ENCODE assay signal across 9 mouse cellular contexts in the genomic region with DNA sequence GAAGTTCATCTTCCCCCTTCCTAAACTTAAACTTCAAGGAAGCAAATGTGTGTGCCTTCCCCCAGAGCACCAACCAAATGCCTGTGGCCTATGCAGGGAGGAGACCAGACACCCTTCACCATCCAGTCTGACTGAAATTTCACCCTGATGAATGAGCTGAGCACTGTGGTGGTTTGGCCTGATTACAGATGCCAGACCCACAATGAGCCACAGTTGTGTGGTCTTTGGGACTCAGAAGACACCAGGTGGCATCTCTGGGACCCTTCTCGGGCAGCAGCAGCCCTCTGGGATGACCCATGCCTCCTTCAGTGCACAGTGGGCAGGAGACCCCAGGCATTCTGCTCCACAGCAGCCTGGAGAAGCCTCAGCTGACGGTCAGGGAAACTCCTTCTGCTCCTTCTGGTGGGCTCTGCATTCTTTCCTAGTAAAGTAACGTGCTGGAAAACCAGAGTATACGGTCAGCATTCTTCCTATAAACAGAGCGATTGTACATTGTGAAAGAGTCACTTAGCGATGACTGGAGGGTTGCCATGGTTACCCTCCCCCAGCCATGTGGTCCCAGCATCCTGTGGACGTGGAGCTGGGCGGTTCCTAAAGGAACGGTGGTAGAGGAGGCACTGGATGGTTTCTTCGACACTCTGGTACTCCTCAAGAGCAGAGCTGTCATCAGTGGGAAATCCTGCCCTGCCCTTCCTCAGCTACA. TPM values are rescaled to one million over a fixed set of nuclear protein-coding genes. Genes with fewer than 3 reads are reported as not detected.
DNase-seq lines count a peak whose midpoint lies in the region; ATAC-seq lines count a peak whose summit lies in the region.
"Had no signal": no experiment of that assay in that cellular context is flagged by ENCODE, and none has a peak within 500 bp of the region (broad histone marks: within the 10 kb centered on the region; RNA-seq: fewer than 3 reads in every experiment).

No protein-coding gene starts in this region.

- H3K9ac ChIP-seq in intestine, embryonic 15.5 days, result no peak overlapping the region

- 0 out of 2 replicates have a peak overlapping the region, but pooled peaks have one; percentile 18 for H3K4me2 ChIP-seq in intestine, embryonic 15.5 days (replicated peaks)

- H3K27ac ChIP-seq in intestine, embryonic 15.5 days, result peak overlapping the region; percentile 94
- H3K27ac ChIP-seq in midbrain, embryonic 10.5 days (replicated peaks), result peak overlapping the region; percentile 77

- WGBS in intestine, embryonic 15.5 days, result 35% methylated on average over 10 of the region's 10 CpGs
- WGBS in midbrain, embryonic 10.5 days, result 60% methylated on average over 10 of the region's 10 CpGs

- peak; percentile 50 for DNase-seq in kidney, postnatal 10 days
- DNase-seq in kidney, postnatal 25 days, result no peak
- peak; percentile 71 for DNase-seq in fibroblast of lung, adult 2 months (ENCODE audit: low read depth)
- peak; percentile 24 for DNase-seq in midbrain, embryonic 10.5 days (ENCODE audit: low spot score)
- peak; percentile 52 for DNase-seq in yolk sac, embryonic 10.5 days (ENCODE audit: low spot score)
- DNase-seq in cerebellum, adult 9-10 months, result no peak

- no peak overlapping the region for H3K4me3 ChIP-seq in intestine, embryonic 15.5 days (replicated peaks)
- no peak overlapping the region for H3K4me3 ChIP-seq in midbrain, embryonic 10.5 days

- no peaks in the 10 kb centered on the region for H3K27me3 ChIP-seq in intestine, embryonic 15.5 days (replicated peaks)
- no peaks in the 10 kb centered on the region for H3K27me3 ChIP-seq in midbrain, embryonic 10.5 days (ENCODE audit: low read depth, poor library complexity, severe bottlenecking)

- peak; percentile 96 for ATAC-seq in intestine, embryonic 15.5 days
- no peak for ATAC-seq in inflammation-experienced regulatory T-cells, adult 6 months

- no peaks in the 10 kb centered on the region for H3K9me3 ChIP-seq in intestine, embryonic 15.5 days
- no peaks in the 10 kb centered on the region for H3K9me3 ChIP-seq in midbrain, embryonic 10.5 days (replicated peaks)
- H3K9me3 ChIP-seq: G1E had no signal

- no peaks in the 10 kb centered on the region for H3K36me3 ChIP-seq in intestine, embryonic 15.5 days
- no peaks in the 10 kb centered on the region for H3K36me3 ChIP-seq in midbrain, embryonic 10.5 days
- H3K36me3 ChIP-seq: G1E had no signal

- H3K4me1 ChIP-seq in intestine, embryonic 15.5 days (replicated peaks), result peaks cover 22% of the 10 kb centered on the region
- peaks cover 37% of the 10 kb centered on the region for H3K4me1 ChIP-seq in midbrain, embryonic 10.5 days

RNA-seq across cellular contexts. Expression of a gene that starts 50.3 kb away (rescaled TPM):
- 96.3 and 97.9 TPM in 2 replicates for polyA plus RNA-seq in intestine, embryonic 15.5 days (2015; fragmentation: Nextera tagmentation; extraction: Ambion mirVana)
- 16.2 and 19.8 TPM in 2 replicates for polyA plus RNA-seq in midbrain, embryonic 10.5 days (2016; fragmentation: Nextera tagmentation; extraction: Ambion mirVana)
- polyA plus RNA-seq in inflammation-experienced regulatory T-cells, adult 6 months (2017; shearing (Covaris generic)), result not detected

Comparison
In these comparisons a context has a peak if more than half of its experiments do, and no peak if none do; other contexts are left out.
1. DNase-seq: peak in kidney, postnatal 10 days (single experiment), fibroblast of lung, adult 2 months (single experiment), midbrain, embryonic 10.5 days (single experiment) and yolk sac, embryonic 10.5 days (single experiment); none in kidney, postnatal 25 days (0 of 2) and cerebellum, adult 9-10 months (single experiment).
2. RNA of a gene that starts 50.3 kb away (polyA plus RNA-seq): 96.3 to 97.9 TPM in intestine, embryonic 15.5 days and 16.2 to 19.8 TPM in midbrain, embryonic 10.5 days; not detected in inflammation-experienced regulatory T-cells, adult 6 months; every median in the first group is over 10 times any median in the second.